Mouse (Mus musculus) mouse trophoblast stem cell (cell line): ENCODE results near the gene Max.

ENCODE experiments used
- in situ Hi-C, 2 experiments: fragments of 300-500 bp; cut with MseI, MboI; formaldehyde crosslinking; loops; 2 replicates in 1 of 2; 3 replicates in 1 of 2; pipeline ENCODE4 v1.15.1; 2025

The Max gene

DNA sequence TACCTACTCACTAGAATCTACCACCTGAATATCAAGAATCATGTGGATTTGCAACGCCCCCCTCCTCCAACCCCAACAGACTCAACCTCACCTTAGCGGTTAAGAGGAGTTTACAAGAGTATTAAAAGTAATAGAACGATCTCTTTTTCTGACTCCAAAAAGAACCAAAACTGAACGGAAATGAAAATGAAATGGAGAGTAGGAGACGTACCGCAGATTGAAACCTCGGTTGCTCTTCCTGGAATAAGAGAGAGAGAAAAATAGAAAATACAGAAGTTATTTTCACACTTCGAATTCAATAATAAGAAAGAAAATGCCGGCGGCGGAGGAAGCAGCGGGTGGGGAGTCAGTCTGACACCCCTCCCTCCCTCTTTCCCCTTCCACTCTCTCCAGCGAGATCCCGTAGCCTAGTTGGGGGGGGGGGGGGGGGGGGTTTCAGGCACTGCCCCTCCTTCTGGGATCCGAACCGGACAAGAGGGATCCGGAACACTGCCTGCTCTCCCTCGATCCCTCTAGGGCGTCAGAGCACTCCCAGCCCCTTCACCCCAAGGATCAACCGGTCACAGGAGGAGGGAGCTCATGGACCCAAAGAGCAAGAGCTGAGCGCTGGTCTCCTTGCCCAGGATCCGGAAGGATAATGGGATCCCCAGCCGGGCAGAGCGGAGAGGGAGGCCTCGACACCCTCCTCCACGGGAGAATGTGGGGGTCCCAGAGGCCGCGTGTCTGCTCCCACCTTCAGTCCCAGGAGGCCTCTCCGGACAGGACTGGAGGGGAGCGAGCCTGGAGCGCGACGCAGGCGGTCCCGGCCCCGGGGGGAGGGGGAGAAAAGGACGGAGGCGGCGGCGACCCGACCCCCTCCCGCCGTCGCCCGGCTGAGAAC lies 709 bp downstream of the Max start:
- in situ Hi-C loops = no loop called here

DNA sequence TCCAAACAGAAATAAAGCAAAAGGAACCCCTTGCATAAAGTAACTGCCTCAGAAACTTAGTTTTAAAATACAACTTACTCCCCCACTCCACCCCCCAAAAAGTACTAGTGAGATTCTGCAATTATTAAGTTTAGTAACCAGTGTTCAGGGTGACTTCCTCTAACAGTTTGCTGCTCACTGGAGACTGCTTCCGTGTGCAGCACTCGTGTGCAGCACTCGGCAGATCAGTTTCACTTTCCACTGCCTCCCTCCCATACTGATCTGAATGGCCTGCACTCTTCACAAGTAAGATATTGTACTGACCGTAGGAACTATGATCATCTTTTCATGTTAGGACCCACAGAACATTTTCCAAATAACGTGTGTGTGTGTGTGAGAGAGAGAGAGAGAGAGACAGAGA lies 4.3 kb downstream of the Max start:
- in situ Hi-C loops = no loop called here

DNA sequence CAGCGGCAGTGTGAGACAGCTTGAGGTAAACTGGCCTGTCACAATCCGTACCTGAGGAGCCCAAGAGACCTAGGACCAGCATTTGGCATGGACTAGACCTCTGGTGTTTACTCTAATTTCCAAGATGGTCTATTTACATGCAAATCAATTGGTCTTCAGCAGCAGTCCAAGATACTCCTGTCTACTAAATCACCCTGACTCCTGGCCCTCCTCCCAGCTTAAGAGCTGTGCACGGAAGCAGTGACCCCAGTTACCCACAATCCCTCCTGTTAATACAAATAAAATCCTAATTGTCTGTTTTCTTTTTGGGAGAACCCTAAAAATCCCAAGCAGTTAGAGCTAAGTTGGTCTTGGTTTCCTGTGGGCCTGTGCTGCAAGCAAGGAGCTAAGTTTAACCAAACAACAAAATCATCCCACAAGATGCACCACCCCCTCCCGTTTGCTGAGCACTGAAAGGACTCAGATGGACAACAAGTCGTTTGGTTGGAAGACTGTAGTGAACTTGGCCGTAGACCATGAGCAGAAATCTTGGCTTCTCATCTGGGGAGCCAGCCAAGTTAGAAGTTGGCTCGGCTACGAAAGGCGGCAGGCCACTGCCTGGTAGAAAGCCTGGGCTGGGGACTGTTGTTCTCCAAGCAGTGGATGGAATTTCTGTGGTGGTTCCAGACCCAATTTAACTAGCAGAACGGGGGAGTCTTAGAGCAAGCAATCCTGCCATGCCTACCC lies 7.1 kb downstream of the Max start:
- in situ Hi-C loops = no loop called here

GRCm38 (mm10) chr12:76953750-76954363 lies 8.1 kb downstream of the Max start:
- in situ Hi-C loops = no loop called here

- in situ Hi-C loops = no loop called here
Observed at GRCm38 (mm10) chr12:76950330-76950729, 11.7 kb downstream of the Max start.

GRCm38 (mm10) chr12:76948781-76949180 lies 13.2 kb downstream of the Max start:
- in situ Hi-C loops = no loop called here

GRCm38 (mm10) chr12:76948185-76948584 lies 13.8 kb downstream of the Max start:
- in situ Hi-C loops = no loop called here

DNA sequence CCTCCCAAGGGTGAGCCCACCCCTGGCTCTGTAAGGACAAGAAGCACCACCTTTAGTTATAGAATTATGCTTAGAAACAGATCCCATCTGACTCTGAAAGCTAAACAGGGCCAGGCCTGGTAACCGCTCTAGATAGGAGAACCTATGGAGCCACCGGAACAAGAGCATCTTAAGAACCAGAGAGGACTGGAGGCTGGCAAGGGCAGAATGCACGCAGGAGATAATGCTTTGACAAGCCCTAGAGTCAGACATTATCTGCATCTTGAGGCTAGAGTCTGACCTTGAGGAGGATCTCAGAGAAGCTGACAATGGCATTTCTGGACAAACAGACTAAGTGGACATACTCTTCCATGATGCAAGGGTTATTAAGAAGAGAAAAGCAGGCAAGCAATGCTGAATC lies 14.5 kb downstream of the Max start:
- in situ Hi-C loops = no loop called here

GRCm38 (mm10) chr12:76943466-76943865 lies 18.5 kb downstream of the Max start:
- in situ Hi-C loops = no loop called here

DNA sequence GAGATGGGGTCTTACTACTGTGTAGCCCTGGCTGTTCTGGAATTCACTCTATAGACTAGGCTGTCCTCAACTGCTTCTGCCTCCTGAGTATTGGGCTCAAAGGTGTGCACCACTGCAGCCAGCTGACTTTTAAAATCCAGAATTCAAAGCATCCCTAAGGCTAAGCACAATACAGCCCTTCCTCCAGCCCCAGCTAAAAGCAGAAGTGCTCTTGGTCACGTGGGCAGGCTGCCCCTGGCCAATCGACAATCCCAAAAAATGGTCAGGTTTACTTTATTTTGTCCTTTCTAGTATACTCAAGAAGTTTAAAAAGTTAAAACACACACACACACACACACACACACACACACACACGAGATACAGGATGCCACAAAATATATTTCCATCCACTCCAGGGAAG lies 19.0 kb downstream of the Max start:
- in situ Hi-C loops = no loop called here

DNA sequence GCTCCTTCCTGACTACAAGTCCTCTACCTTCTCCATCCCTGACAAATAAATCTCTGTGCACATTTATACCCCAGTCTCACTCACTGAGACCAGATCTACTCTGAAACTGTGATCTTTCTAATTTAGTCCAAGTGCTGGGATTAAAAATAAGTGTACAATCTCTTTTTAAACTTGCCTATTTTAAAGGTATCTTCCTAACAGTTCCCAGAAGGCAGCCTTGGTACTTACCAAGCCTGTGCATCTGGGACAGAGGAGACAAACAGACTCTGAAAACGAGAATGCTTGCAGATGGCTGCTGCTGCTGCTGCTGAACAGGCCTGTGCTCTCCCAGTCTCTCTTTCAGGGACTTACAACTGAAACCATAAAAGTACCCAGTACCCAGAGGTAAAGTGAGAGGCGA lies 19.5 kb downstream of the Max start:
- in situ Hi-C loops = no loop called here

DNA sequence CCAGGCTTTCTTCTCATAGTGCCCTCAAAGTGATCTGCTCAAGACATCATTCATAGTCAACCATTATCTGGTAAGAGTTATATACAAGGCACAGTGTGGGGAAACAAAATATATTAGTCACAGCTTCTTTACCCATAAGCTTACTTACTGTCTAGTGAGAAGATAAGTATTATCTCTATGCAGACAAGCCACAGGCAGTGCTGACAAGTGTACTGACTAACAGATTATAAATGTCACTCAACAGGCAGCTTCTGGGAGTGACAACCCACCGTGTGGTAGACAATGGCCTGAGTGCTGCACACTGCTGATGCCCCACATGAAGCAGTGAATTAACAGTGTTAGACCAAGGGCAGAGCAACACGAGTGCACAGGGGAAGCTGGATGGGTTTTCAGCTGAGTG lies 20.5 kb downstream of the Max start:
- in situ Hi-C loops = no loop called here

GRCm38 (mm10) chr12:76938013-76938412 lies 24.0 kb downstream of the Max start:
- in situ Hi-C loops = no loop called here

GRCm38 (mm10) chr12:76936211-76936610 lies 25.8 kb downstream of the Max start:
- in situ Hi-C loops = no loop called here

DNA sequence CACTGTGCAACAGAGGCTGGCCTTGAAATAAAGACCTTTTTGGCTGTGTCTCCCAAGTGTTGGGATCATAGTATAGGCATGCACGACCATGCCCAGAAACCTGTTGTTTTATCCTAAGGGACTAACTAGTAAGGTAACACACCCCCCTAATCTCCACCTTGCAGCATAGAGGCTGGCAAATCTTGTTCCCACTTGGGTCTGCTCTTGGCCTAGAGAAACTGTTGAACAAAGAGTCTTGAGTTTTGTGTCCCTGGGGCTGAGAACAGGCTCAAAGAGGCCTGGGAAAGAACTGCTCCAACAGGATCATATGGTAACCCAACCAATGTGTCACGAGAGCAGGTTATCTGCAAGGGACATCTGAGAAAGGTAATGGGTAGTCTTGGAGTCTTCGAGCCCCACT lies 27.6 kb downstream of the Max start:
- in situ Hi-C loops = no loop called here

GRCm38 (mm10) chr12:76932688-76933060 lies 29.3 kb downstream of the Max start:
- in situ Hi-C loops = no loop called here

DNA sequence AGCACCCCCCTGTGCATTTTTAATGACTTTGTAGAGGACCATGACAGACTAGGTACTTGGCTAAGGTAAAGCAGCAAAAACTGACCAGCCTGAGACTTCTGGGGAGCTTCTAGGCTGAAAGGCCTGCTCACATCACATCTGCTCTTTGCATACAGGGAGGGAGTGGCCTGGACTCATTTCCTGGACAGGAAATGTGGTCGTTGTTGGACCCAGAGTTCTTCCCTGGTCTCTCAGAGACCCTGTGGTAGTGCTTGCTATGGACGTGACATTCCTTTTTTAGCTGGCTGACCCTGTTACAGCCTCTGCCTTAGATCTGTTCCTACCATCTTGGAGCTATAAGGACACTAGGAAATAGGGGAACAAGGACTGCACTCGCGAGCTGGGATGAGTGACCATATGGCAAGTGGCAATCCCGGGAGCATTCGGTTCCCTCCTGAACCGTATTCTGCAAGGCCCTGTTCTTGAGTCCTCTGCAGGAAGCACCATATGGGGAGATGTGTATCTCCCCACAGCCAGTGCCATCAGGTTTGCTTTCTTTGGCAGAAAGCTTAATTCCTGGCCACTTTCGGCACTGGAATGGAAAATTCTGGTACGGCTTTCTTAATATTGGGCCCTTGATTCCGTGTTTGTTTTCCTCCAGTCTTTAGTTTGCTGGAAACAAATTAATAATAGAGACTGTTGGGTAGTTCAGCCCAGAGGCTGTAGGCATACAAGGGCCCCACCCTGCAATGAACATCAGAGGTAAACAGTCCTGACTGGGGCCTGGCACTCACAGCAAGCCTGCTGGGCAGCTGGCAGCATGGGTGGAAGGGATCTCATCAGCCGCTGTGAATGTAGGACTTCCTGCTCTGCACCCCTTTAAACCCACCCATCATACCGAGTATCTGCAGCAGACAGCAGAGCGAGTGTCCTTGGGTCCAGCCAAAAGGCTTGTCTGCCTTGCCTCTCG lies 30.0 kb downstream of the Max start:
- in situ Hi-C loops = no loop called here

DNA sequence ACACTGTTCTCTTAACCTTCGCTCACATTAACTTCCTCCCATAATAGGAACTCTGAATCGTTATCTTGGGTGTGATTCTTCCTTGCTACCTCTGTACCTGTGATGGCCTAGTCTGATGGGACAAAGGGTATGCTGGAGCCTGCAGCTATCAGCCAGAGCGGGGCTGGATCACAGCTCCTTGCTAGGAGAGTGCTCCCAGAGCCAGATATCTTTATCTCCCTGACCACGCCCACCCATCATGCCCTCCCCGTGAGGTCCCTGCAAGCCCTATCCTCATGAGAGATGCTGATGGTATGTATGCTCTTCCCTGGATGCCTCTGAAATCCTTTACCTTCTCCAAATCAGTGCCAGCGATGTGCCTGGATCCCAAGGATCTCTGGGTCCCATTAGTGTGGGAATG lies 31.8 kb downstream of the Max start:
- in situ Hi-C loops = no loop called here

- in situ Hi-C loops = no loop called here
Observed at GRCm38 (mm10) chr12:76927539-76927938, 34.5 kb downstream of the Max start.

DNA sequence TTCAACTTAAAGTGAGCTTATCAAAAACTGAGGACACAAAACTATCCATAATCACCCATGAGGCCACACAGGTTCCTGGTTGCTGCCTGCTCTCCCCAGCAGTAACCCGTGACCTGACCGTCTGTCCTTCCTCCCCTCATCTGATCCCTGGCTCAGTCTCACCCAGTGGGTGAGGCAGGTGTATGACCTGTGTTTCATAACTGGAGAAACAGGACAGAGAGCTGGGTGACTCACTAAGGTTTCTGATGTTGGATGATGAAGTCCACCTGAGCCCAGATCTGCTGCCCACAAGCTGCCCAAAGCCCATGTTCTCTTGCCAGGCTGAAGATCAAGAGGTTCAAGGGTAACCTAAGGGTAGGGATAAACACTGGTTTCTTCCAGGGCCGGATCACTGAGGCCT lies 35.0 kb downstream of the Max start:
- in situ Hi-C loops = no loop called here

DNA sequence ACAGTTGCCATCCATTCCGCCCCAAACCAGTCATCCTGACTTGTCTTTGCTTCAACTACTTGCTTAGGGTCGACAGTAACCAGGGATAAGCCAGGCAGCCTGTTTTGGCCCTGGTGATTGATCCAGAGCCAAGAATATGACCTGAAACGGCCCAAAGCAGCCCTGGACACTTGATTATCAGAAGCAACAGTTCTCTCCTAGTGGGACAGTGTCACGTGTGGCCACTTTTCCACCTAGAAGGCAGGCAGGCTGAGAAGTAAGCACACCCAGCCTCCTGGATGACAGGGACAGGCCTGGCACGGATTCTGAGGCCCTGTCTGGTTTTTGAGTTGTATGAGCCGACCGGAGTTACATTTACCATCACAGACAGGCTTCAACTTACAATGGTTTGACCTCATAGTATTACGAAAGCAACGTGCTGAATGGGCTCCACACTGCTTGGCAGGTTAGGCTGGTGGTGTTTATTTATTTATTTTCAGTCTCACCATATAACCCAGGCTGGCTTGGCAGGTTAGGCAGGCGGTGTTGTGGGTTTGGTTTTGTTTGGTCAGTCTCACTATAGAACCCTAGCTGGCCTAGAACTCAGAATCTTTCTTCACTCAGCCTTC lies 35.6 kb downstream of the Max start:
- in situ Hi-C loops = no loop called here
